Mouse (Mus musculus): ENCODE measurements at regions not wholly inside any gene's neighbourhood (a gene's known extent, or its start where the extent isn't known, plus 50 kb on each side); places are given as distances from the start of the nearest gene placed in this dataset.
"Not testable (repeated sequence)": the region's sequence is repeated elsewhere in the genome, so short reads cannot be mapped to it uniquely, and the experiment has no call there.

DNA sequence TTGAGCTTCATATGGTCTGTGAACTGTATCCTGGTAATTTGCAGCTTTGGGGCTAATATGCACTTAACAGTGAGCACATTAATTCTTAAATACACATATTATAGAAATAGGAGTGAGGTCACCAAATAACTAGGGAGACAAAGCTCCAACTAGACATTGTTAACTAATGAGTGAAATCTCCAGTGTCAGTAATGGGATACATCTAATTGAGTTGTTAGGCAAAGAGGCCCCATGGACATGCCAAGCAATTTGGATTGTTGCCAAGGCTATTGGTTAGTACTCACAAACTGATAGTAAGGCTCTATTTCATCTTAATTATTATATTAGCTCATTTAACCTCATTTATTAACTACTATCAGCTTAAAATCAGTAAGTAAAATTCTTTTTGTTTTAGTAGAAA lies 698.5 kb downstream of the Triml1 start:
- no peak for DNase-seq (ENCODE audit: low spot score in 2 of 2)

- DNase-seq (ENCODE audit: low spot score in 2 of 2) = no peak
Observed at GRCm38 (mm10) chr8:42402632-42403031, 738.7 kb downstream of the Triml1 start.

- DNase-seq (ENCODE audit: low spot score in 2 of 2) = no peak
Observed at GRCm38 (mm10) chr8:42396886-42397285, 744.4 kb downstream of the Triml1 start.

DNA sequence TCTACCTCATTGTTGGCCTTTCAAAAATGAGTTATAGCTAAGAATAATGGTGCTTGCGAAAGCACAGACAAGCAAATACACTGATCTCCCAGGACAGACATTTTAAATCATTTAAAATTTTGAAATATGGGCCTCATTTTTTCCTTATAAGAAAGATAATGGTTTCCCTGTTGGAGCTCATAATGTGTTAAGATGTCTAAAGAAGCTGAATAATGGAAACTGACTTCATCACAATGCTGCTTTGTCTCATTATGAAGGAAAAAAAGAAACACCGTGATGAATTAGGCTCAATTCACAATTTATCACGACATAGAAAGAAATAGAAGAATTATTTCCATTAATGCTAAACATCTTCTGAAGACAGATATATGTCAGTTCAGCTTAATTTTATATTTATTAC lies 752.5 kb downstream of the Triml1 start:
- no peak for DNase-seq (ENCODE audit: low spot score in 2 of 2)

- no peak for DNase-seq (ENCODE audit: low spot score in 2 of 2)
Observed at GRCm38 (mm10) chr8:42348073-42348603, 793.1 kb downstream of the Triml1 start.

GRCm38 (mm10) chr8:42334708-42335107 lies 806.6 kb downstream of the Triml1 start:
- DNase-seq (ENCODE audit: low spot score in 2 of 2) = no peak

DNA sequence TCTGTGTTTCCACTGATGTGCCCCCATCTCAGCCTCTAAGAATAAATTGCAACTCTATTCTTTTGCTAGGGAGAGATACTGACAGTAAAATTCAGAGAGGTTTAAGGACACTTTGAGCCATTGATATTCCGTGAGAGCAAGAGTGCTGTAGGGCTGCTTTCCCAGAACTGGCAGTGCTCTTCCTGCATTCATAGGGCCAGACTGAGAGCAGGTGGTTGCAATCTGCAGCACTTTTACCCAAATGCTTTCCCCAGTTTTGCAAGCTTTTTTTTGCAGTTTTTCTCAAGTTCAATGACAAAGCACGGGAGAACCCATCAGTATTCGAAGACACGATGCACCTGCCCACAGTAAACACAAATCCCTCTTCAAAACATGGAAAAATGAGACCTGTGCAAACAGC lies 816.6 kb downstream of the Triml1 start:
- no peak for DNase-seq (ENCODE audit: low spot score in 2 of 2)

GRCm38 (mm10) chr8:42322862-42323261 lies 818.4 kb downstream of the Triml1 start:
- DNase-seq (ENCODE audit: low spot score in 2 of 2) = no peak

DNA sequence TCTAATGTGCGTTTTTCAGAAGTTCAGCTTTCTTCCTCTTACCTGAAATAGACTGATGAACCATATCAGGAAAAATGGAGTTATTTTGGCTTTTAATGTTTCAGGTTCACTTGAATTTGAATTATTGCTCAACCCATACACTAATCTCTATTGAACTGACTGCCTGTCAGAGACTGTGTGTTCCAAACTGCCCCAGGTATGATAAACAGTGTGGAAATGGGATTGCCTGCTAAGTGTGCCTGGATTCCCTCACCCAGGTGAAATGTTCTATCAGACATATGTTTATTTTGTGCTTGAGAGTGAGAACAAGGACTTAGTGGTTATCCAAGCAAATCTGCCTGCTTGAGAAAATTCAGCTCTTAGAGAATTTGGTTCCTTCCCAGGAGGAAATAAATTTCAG lies 830.2 kb downstream of the Triml1 start:
- no peak for DNase-seq (ENCODE audit: low spot score in 2 of 2)

GRCm38 (mm10) chr8:42291392-42291791 lies 849.9 kb downstream of the Triml1 start:
- DNase-seq (ENCODE audit: low spot score in 2 of 2) = no peak

- DNase-seq (ENCODE audit: low spot score in 2 of 2) = no peak
Observed at GRCm38 (mm10) chr8:42282011-42282410, 859.3 kb downstream of the Triml1 start.

- no peak for DNase-seq (ENCODE audit: low spot score in 2 of 2)
Observed at GRCm38 (mm10) chr8:42253358-42253757, 836.5 kb upstream of the Frg1 start.

DNA sequence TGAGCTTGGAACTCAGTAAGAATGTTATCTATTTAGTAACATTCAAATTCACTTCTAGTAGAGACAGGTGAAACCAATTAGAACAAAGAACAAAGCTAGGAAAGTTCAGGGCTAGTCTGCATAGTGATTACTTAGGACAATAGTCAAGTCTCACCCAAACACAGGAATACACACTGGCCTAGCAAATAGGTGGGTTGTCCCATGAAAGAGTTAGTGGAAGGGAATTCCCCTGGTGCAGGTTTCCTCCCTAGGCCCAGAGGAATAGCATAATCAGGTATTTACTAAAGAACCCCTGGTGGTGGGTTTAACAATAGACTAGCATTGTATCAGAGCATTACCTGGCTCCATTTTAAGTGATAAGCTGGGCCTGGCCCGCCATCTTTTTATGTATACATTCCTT lies 825.4 kb upstream of the Frg1 start:
- DNase-seq (ENCODE audit: low spot score in 2 of 2) = not testable (repeated sequence)

GRCm38 (mm10) chr8:42219857-42220600 lies 803.2 kb upstream of the Frg1 start:
- DNase-seq (ENCODE audit: low spot score in 2 of 2) = no peak

DNA sequence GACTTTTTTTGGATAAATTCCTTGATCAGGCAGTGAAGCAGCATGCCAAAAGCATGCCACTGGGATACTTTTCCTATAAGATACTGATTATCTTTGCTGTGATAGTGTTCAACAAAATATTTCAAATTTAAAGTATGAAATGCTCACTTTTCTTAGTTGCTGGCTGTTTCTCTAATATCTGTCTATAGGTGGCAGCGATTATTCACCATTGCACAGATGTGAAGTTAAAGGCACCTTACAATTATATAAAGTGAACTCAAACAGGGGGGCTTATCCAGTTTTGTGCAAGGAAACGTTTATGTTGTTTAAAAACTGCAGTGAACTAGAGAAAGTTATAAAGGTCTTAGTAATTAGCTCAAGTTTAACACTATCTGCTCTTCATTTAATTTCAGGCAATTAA lies 794.1 kb upstream of the Frg1 start:
- no peak for DNase-seq (ENCODE audit: low spot score in 2 of 2)

GRCm38 (mm10) chr8:42209989-42210388 lies 793.1 kb upstream of the Frg1 start:
- no peak for DNase-seq (ENCODE audit: low spot score in 2 of 2)

DNA sequence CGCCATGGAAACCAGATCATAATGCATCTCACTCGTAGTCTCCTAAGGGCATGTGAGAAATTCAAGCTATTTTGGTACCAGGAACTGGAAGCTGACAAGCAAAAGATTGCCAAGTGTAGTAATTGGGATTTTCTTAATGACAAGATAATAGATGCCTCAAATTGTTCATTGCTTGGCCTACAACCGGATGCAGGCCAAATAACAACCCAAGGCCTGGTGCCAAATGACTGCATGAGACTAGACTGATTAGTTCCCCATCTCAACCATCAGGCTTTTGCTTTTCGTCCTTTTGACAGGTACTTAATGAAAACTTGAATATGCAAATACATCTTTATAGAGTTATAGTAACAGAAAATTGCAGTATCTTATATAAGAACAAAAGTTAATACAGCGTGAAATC lies 780.4 kb upstream of the Frg1 start:
- no peak for DNase-seq (ENCODE audit: low spot score in 2 of 2)

GRCm38 (mm10) chr8:42193902-42194550 lies 777.2 kb upstream of the Frg1 start:
- DNase-seq (ENCODE audit: low spot score in 2 of 2) = no peak

- no peak for DNase-seq (ENCODE audit: low spot score in 2 of 2)
Observed at GRCm38 (mm10) chr8:42187083-42187482, 770.2 kb upstream of the Frg1 start.

DNA sequence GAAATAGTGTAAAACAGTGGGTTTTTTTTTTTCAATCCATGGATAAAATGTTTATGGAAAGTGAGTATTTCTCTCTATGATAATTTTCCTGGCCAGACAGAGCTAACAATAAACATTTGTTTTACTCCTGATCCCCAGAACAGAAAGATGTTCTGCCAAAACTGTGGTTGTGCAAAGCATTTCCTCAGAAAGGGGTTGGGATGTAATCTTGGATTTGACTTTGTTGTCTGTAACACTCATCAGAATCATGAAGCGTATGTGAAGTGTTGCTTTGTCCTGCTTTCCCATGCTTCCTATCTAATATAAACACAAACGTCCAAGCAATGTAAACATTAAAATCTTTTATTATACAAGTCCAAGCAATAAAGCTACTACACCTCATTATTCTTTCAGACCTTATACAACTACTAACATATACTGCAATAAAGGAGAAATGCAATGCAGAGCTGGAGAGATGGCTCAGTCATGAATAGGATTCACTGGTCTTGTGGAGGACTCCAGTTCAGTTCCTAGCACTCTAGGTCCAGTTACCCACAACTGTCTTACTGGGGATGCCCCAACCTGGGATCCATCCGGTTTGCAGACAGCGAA lies 766.5 kb upstream of the Frg1 start:
- no peak for DNase-seq (ENCODE audit: low spot score in 2 of 2)

GRCm38 (mm10) chr8:42162441-42162840 lies 745.6 kb upstream of the Frg1 start:
- no peak for DNase-seq (ENCODE audit: low spot score in 2 of 2)

- DNase-seq (ENCODE audit: low spot score in 2 of 2) = no peak
Observed at GRCm38 (mm10) chr8:42157006-42157405, 740.1 kb upstream of the Frg1 start.

DNA sequence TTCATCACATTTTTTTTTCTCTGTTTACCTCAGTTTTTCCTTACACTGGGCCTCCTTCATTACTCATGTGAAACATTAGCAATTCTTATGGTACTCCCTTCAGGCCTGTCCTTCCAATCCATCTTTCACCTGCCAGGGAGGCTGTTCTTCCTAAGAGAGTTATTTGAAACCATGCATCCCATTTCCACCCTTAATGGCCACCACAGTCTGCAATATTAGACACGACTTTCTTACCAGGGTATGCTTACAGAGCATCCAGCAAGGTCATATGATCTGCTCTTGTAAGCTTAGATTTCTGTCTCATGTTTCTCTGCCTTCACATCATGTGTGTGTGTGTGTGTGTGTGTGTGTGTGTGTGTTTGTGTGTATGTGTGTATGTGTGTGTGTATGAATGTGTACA lies 739.7 kb upstream of the Frg1 start:
- no peak for DNase-seq (ENCODE audit: low spot score in 2 of 2)

Data from spleen, postnatal 10 days (tissue).